ENCODE assay signal across 17 mouse cellular contexts in the genomic region with DNA sequence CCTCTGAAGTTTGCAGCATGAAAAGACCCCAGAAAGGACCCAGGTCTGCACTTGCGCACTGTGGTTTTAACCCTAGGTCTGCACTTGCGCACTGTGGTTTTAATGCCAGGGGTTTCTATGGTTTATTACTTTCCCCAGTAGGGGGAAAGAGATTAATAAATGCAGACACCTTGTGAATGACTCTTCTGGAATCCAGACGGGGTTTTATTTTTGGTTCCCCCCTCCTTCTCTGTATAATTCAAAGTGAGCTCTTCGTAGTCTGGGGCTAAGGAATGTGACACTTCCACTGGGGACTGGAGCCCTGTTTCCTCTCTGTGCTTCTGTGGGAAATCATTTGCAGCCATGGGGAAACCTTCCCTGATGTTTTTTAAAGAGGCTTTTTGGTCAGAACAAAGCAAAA.
DNase-seq lines count a peak whose midpoint lies in the region; ATAC-seq lines count a peak whose summit lies in the region.
"Had no signal": no experiment of that assay in that cellular context is flagged by ENCODE, and none has a peak within 500 bp of the region (broad histone marks: within the 10 kb centered on the region; RNA-seq: fewer than 3 reads in every experiment).

No protein-coding gene starts in this region.

- no peak overlapping the region for H3K9ac ChIP-seq in heart, embryonic 16.5 days (ENCODE audit: low read length)
- no peak overlapping the region for H3K9ac ChIP-seq in embryonic facial prominence, embryonic 12.5 days
- no peak overlapping the region for H3K9ac ChIP-seq in limb, embryonic 13.5 days
- H3K9ac ChIP-seq: intestine, embryonic 15.5 days; kidney, embryonic 15.5 days; liver, embryonic 13.5 days had no signal

- peaks cover 26% of the 10 kb centered on the region for H3K9me3 ChIP-seq in heart, embryonic 16.5 days (replicated peaks; ENCODE audit: control insufficient read depth, low read length)
- H3K9me3 ChIP-seq in embryonic facial prominence, embryonic 12.5 days: peaks cover 22% of the 10 kb centered on the region
- H3K9me3 ChIP-seq in limb, embryonic 13.5 days: peaks cover 26% of the 10 kb centered on the region

- DNase-seq in heart, postnatal 36 days: no peak
- peak; percentile 57 for DNase-seq in forelimb bud, embryonic 11.5 days (ENCODE audit: low read depth, low spot score)
- DNase-seq in embryo, embryonic 11 days: no peak
- DNase-seq in kidney, postnatal 14 days: no peak
- DNase-seq: adrenal gland, adult 8-10 months; heart, adult 18-20 months; liver, embryonic 13.5 days; thymus, postnatal 25 days had no signal

- no peaks in the 10 kb centered on the region for H3K27me3 ChIP-seq in heart, embryonic 16.5 days (ENCODE audit: control insufficient read depth, insufficient read depth, low read length)
- no peaks in the 10 kb centered on the region for H3K27me3 ChIP-seq in embryonic facial prominence, embryonic 12.5 days
- no peaks in the 10 kb centered on the region for H3K27me3 ChIP-seq in limb, embryonic 13.5 days
- H3K27me3 ChIP-seq: intestine, embryonic 15.5 days; kidney, embryonic 15.5 days; liver, embryonic 13.5 days had no signal

- H3K4me2 ChIP-seq in heart, embryonic 16.5 days (ENCODE audit: low read depth, low read length): no peak overlapping the region
- H3K4me2 ChIP-seq in embryonic facial prominence, embryonic 12.5 days (replicated peaks): no peak overlapping the region
- H3K4me2 ChIP-seq in limb, embryonic 13.5 days (replicated peaks): peak overlapping the region; percentile 25; the same call in 1 of the 2 replicates
- H3K4me2 ChIP-seq: intestine, embryonic 15.5 days; kidney, embryonic 15.5 days; liver, embryonic 13.5 days had no signal

- no peak for ATAC-seq in heart, embryonic 16.5 days (replicated peaks; ENCODE audit: extremely low read depth, insufficient read depth, low FRiP score)
- no peak for ATAC-seq in embryonic facial prominence, embryonic 12.5 days (ENCODE audit: insufficient number of reproducible peaks, insufficient read depth, low FRiP score, low TSS enrichment)
- peak; percentile 41; the same call in 1 of the 2 replicates for ATAC-seq in limb, embryonic 13.5 days (ENCODE audit: low FRiP score, low read depth)
- ATAC-seq: CD4-positive, CD25-positive, alpha-beta regulatory T cell, adult 4 months; intestine, embryonic 15.5 days; lung, postnatal 0 days had no signal

- H3K4me1 ChIP-seq in heart, embryonic 16.5 days (ENCODE audit: control insufficient read depth, insufficient read depth, low read length): peaks cover 19% of the 10 kb centered on the region
- H3K4me1 ChIP-seq in embryonic facial prominence, embryonic 12.5 days: peaks cover 25% of the 10 kb centered on the region
- peaks cover 51% of the 10 kb centered on the region for H3K4me1 ChIP-seq in limb, embryonic 13.5 days
- H3K4me1 ChIP-seq: intestine, embryonic 15.5 days had no signal

- no peak overlapping the region for H3K4me3 ChIP-seq in heart, embryonic 16.5 days (ENCODE audit: low read length)
- H3K4me3 ChIP-seq in embryonic facial prominence, embryonic 12.5 days: no peak overlapping the region
- no peak overlapping the region for H3K4me3 ChIP-seq in limb, embryonic 13.5 days
- H3K4me3 ChIP-seq: erythroblast, embryonic 14.5 days; intestine, embryonic 15.5 days; kidney, embryonic 15.5 days; liver, embryonic 13.5 days had no signal

- H3K36me3 ChIP-seq in heart, embryonic 16.5 days (ENCODE audit: control insufficient read depth, insufficient read depth): peaks cover 30% of the 10 kb centered on the region
- H3K36me3 ChIP-seq in embryonic facial prominence, embryonic 12.5 days: peaks cover 35% of the 10 kb centered on the region
- peaks cover 25% of the 10 kb centered on the region for H3K36me3 ChIP-seq in limb, embryonic 13.5 days

- intact Hi-C loops in heart, postnatal 36 days (cut with DNase I): no loop called here

- peak overlapping the region; percentile 25; the same call in 1 of the 2 replicates for H3K27ac ChIP-seq in heart, embryonic 16.5 days (ENCODE audit: low read length)
- H3K27ac ChIP-seq in embryonic facial prominence, embryonic 12.5 days: peak overlapping the region; percentile 74
- peak overlapping the region; percentile 88 for H3K27ac ChIP-seq in limb, embryonic 13.5 days
- H3K27ac ChIP-seq: intestine, embryonic 15.5 days; kidney, embryonic 15.5 days; liver, embryonic 13.5 days; stomach, postnatal 0 days had no signal

- WGBS in heart, embryonic 16.5 days: 54% methylated on average over 4 of the region's 4 CpGs
- WGBS in embryonic facial prominence, embryonic 12.5 days: 47% methylated on average over 4 of the region's 4 CpGs
- WGBS in limb, embryonic 13.5 days: 16% methylated on average over 4 of the region's 4 CpGs

Comparison
In these comparisons a context has a peak if more than half of its experiments do, and no peak if none do; other contexts are left out.
1. H3K27ac ChIP-seq: peak in every context shown above with its lines; median percentile 88 in limb, embryonic 13.5 days; 74 in embryonic facial prominence, embryonic 12.5 days; 25 in heart, embryonic 16.5 days.